Mouse (Mus musculus): ENCODE results near the gene Gm11397.
"Not testable (repeated sequence)": the region's sequence is repeated elsewhere in the genome, so short reads cannot be mapped to it uniquely, and the experiment has no call there.

The Gm11397 gene

DNA sequence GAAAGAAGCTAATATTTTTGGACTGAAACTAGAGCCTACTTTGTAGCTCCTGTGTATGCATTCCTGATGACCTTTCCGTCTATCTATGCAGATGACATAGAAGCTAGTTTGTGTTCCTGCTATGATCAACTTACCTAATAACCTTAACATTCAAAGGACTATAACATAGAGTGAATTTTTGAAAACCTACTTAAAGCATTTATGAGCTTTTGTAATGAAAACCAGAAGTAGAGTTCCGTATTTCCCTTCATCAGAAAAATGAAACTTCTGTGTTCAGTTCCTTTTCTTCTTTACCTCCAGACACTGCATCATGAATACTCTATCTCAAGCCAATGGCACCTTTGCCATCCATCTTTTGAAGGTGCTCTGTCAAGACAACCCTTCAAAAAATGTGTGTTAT lies at the start of gene Gm11397:
TSS of gene Gm11397 (plus strand) at position 301 of the 400 bp plus-strand sequence.
- in situ Hi-C loops (cut with MboI, MseI): not testable (repeated sequence)

DNA sequence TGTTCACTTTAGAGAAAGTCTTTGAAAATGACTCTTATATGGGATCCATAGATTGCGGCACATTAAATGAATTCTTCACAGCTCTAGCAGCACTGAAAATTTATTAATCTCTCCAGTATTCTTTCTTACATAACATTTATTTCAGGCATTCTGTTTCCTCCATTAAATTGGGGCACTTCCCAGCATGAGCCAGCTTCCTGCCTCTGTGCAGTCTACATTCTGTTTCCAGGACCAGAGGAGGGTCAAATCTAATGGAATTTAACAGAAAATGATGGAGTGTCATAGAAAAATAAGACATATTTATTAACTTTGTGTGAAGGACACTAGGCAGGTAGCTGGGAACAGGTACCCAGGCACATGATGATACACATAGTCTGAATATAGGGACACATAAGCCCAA lies 38.9 kb upstream of the Gm11397 start:
- in situ Hi-C loops (cut with MboI, MseI): not testable (repeated sequence)

DNA sequence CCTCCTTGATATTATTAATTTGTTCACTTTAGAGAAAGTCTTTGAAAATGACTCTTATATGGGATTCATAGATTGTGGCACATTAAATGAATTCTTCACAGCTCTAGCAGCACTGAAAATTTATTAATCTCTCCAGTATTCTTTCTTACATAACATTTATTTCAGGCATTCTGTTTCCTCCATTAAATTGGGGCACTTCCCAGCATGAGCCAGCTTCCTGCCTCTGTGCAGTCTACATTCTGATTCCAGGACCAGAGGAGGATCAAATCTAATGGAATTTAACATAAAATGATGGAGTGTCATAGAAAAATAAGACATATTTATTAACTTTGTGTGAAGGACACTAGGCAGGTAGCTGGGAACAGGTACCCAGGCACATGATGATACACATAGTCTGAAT lies 37.2 kb downstream of the Gm11397 start:
- in situ Hi-C loops (cut with MboI, MseI): not testable (repeated sequence)
